Mouse (Mus musculus) gastrocnemius, adult 8-10 months (tissue): Measurements from ENCODE around the gene Sgms2. TPM values are rescaled to one million over a fixed set of nuclear protein-coding genes. Genes with fewer than 3 reads are reported as not detected.

Experiments
- total RNA-seq, 4 experiments: library from RNA; stranded (reverse); gene quantifications; 2 replicates each; pipeline ENCODE4 v1.2.4; 2022

Gene Sgms2
- total RNA-seq, 4 experiments from 2014 or later: 1.0 to 2.3 (median 2.1) TPM

Other genes with a start within 250 kb of the Sgms2 start
- gene Hadh, start 219.3 kb downstream of the Sgms2 start, total RNA-seq: 100 to 1,000 TPM; 133 to 163 (median 155) TPM
- 10 to 100 TPM; 13.5 to 19.2 (median 16.0) TPM for gene Cyp2u1, start 188.2 kb downstream of the Sgms2 start, total RNA-seq
- gene Papss1, start 73.4 kb upstream of the Sgms2 start, total RNA-seq: 1 to 10 TPM; 2.8 to 4.0 (median 3.8) TPM